Mouse (Mus musculus) midbrain, embryonic 14.5 days (tissue): ENCODE measurements at regions not wholly inside any gene's neighbourhood (a gene's known extent, or its start where the extent isn't known, plus 50 kb on each side); places are given as distances from the start of the nearest gene placed in this dataset.

Experiments used
- ATAC-seq: fragments of 200-750 bp; cut with Nextera tagmentation; 2 replicates; pipeline ENCODE4 v1.8.0; 2017; ENCODE audit warnings: moderate number of reproducible peaks, moderate library complexity; ENCODE audit not compliant: low FRiP score, low TSS enrichment
- DNase-seq: peaks from one replicate; pipeline ENCODE4 v3.0.0-alpha.2; 2015
- H3K27ac ChIP-seq: fragments of 300-500 bp; sonication (generic); replicated peaks from 2 replicates; pipeline ENCODE4 v1.5.1; 2014; ENCODE audit warnings: mild to moderate bottlenecking, low read depth, low read length, moderate library complexity
- H3K27me3 ChIP-seq: fragments of 300-500 bp; sonication (generic); 2 replicates; pipeline ENCODE4 v1.6.1; 2014; ENCODE audit warnings: low read length, control low read depth, mixed read lengths; ENCODE audit not compliant: control insufficient read depth, insufficient read depth
- H3K36me3 ChIP-seq: fragments of 300-500 bp; sonication (generic); 2 replicates; pipeline ENCODE4 v1.6.1; 2014; ENCODE audit warnings: low read length, control low read depth; ENCODE audit not compliant: control insufficient read depth, insufficient read depth
- H3K4me1 ChIP-seq: fragments of 300-500 bp; sonication (generic); 2 replicates; pipeline ENCODE4 v1.6.1; 2014; ENCODE audit warnings: mild to moderate bottlenecking, antibody characterized with exemption, low read length, control low read depth; ENCODE audit not compliant: control insufficient read depth, insufficient read depth
- H3K4me2 ChIP-seq: fragments of 300-500 bp; sonication (generic); 2 replicates; pipeline ENCODE4 v1.6.1; 2014; ENCODE audit warnings: mild to moderate bottlenecking, low read length, moderate library complexity
- H3K4me3 ChIP-seq: fragments of 300-500 bp; sonication (generic); replicated peaks from 2 replicates; pipeline ENCODE4 v1.5.1; 2014; ENCODE audit warnings: low read depth, low read length
- H3K9ac ChIP-seq: fragments of 300-500 bp; sonication (generic); replicated peaks from 2 replicates; pipeline ENCODE4 v1.6.1; 2014; ENCODE audit warnings: mild to moderate bottlenecking, low read length, moderate library complexity
- H3K9me3 ChIP-seq: fragments of 300-500 bp; sonication (generic); 2 replicates; pipeline ENCODE4 v1.6.1; 2016; ENCODE audit warnings: low read length, control low read depth, mixed read lengths; ENCODE audit not compliant: control insufficient read depth
- WGBS: fragments of 180-500 bp; shearing (Covaris S2); extraction: QIAGEN DNeasy Blood & Tissue Kit; methylation state at CpG from one replicate; pipeline ENCODE4 v1.1.7; 2014; 5-methylcytosine and 5-hydroxymethylcytosine counted together

GRCm38 (mm10) chr12:63393411-63393810, 1081.1 kb downstream of the Fscb start:
- H3K36me3 ChIP-seq: no peaks in the 10 kb centered on the region
- no peak overlapping the region for H3K4me3 ChIP-seq
- 97% methylated on average over 1 of the region's 1 CpGs for WGBS
- H3K27ac ChIP-seq: no peak overlapping the region
- H3K4me2 ChIP-seq: no peak overlapping the region
- no peak for DNase-seq
- no peak for ATAC-seq
- no peaks in the 10 kb centered on the region for H3K4me1 ChIP-seq
- no peak overlapping the region for H3K9ac ChIP-seq
- no peaks in the 10 kb centered on the region for H3K27me3 ChIP-seq
- no peaks in the 10 kb centered on the region for H3K9me3 ChIP-seq

- no peak overlapping the region for H3K27ac ChIP-seq
- H3K4me1 ChIP-seq: no peaks in the 10 kb centered on the region
- H3K9ac ChIP-seq: no peak overlapping the region
- no peak overlapping the region for H3K4me2 ChIP-seq
- no peak for DNase-seq
- no peak for ATAC-seq
- no peaks in the 10 kb centered on the region for H3K27me3 ChIP-seq
- no peaks in the 10 kb centered on the region for H3K36me3 ChIP-seq
- H3K4me3 ChIP-seq: no peak overlapping the region
- 77% methylated on average over 3 of the region's 3 CpGs for WGBS
- no peaks in the 10 kb centered on the region for H3K9me3 ChIP-seq
Measured at GRCm38 (mm10) chr12:63380681-63381080, 1093.8 kb downstream of the Fscb start.

GRCm38 (mm10) chr12:63369259-63369822, 1105.1 kb downstream of the Fscb start:
- Histone ChIP-seq H3K27me3 (no peaks in the 10 kb centered on the region), H3K9ac (no peak overlapping the region), H3K36me3 (no peaks in the 10 kb centered on the region), H3K27ac (no peak overlapping the region), H3K4me2 (no peak overlapping the region), H3K9me3 (no peaks in the 10 kb centered on the region), H3K4me1 (no peaks in the 10 kb centered on the region), H3K4me3 (no peak overlapping the region)
- WGBS: 82% methylated on average over 6 of the region's 6 CpGs
- peak; percentile 47 for DNase-seq
- ATAC-seq: no peak
